Mouse (Mus musculus) cortical plate, adult 2 months (tissue): ENCODE results near the gene Ttc34. TPM values are rescaled to one million over a fixed set of nuclear protein-coding genes. Genes with fewer than 3 reads are reported as not detected.

ENCODE experiments used
- H3K27ac ChIP-seq: fragments of 200-500 bp; 2 replicates; pipeline ENCODE4 v1.5.1; 2012; ENCODE audit warnings: low read length, control low read depth, inconsistent platforms; ENCODE audit not compliant: insufficient read depth
- H3K4me1 ChIP-seq: fragments of 200-500 bp; 2 replicates; pipeline ENCODE4 v1.6.1; 2011; ENCODE audit warnings: low read length; ENCODE audit not compliant: control insufficient read depth, insufficient read depth
- H3K4me3 ChIP-seq: fragments of 200-500 bp; 2 replicates; pipeline ENCODE4 v1.5.1; 2011; ENCODE audit warnings: mild to moderate bottlenecking, low read length, control low read depth; ENCODE audit not compliant: insufficient read depth
- CTCF ChIP-seq: fragments of 200-500 bp; IDR thresholded peaks from 2 replicates; pipeline ENCODE4 v1.5.1; 2011; ENCODE audit warnings: mild to moderate bottlenecking, control low read depth, low read length; ENCODE audit not compliant: insufficient read depth; ENCODE audit errors: extremely low read depth
- POLR2A ChIP-seq: fragments of 200-500 bp; IDR thresholded peaks from 2 replicates; pipeline ENCODE4 v1.6.1; 2011; ENCODE audit warnings: mild to moderate bottlenecking, low read length, control low read depth; ENCODE audit not compliant: insufficient read depth; ENCODE audit errors: extremely low read depth
- polyA plus RNA-seq: library from polyadenylated mRNA; depleted of rRNA; stranded (reverse); fragments of >200 nt; gene quantifications from 2 replicates; pipeline ENCODE4 v1.2.3, GENCODE M21; 2012

Ttc34 gene
- polyA plus RNA-seq, 1 experiment: 2.5 TPM

DNA sequence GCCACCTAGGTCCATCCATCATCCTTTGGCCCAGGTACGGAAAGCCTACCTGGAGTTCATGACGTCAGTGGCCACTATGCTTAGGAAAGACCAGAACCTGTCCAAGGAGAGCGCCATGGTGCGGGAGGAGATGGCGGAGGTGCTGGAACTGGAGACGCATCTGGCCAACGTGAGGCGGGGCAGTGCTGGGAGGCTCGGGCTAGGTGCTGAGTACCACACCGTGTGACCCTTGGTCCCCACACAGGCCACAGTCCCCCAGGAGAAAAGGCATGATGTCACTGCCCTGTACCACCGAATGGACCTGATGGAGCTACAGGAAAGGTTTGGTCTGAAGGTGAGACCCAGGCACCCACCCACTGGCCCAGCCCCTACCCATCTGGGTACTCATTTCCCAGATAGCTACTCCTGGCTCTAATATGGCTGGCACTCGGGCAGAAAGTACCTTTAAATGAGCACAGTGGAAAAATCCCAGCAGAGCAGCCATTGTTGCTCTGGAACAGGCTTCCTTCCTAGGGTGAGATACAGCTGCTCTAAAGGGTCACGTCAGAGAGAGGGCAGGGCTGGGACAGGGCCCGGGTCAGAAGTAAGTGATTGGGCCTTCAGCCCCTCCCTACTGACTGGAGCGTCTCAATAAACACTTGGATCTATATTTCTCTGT lies 50.5 kb downstream of the Ttc34 start:
- Histone ChIP-seq H3K4me1 (no peaks in the 10 kb centered on the region), H3K27ac (no peak overlapping the region), H3K4me3 (no peak overlapping the region)
- TF ChIP-seq POLR2A (no peak), CTCF (no peak)

DNA sequence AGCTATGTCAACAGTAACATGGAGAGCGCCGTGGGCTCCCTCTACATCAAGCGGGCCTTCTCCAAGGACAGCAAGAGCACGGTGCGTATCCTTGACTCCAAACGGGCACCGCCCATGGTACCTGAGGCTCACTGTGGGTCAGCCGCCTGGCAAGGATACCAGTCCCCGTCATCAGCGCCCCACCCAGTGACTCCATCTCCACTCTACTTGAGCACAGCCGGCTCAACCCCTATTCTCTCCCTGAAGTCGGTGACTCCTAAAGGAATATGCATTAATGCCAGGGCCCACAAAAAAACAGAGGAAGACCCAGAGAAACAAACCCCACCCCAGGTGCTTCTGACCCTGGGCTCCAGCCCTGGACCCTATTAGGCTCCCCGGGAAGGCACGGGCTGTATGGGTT lies 53.6 kb downstream of the Ttc34 start:
- TF ChIP-seq POLR2A: no peak
- no peak for TF ChIP-seq CTCF
- Histone ChIP-seq H3K4me3 (no peak overlapping the region), H3K4me1 (no peaks in the 10 kb centered on the region), H3K27ac (no peak overlapping the region)

DNA sequence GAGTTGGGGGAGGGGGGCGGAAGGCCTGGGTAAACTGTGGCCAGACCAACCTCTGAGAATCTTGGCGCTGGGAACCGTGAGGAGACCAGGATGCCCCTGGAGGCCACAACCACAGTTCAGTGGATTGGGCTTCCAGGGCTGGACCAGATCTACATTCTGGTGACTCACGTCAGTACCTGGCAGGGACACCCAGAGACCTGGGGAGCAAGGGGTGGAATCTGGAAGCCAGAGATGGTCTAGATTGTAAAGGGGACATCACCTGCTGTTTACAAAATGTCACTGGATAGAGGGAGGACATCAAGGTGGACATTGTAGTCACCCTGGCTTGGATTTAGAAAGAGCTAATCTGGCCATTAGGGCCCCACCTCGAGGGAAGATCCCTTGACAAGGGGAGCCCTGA lies 58.3 kb downstream of the Ttc34 start:
- TF ChIP-seq CTCF (no peak), POLR2A (no peak)
- H3K27ac ChIP-seq: no peak overlapping the region
- no peak overlapping the region for H3K4me3 ChIP-seq
- H3K4me1 ChIP-seq: peaks cover 1% of the 10 kb centered on the region; the same call in 1 of the 2 replicates

DNA sequence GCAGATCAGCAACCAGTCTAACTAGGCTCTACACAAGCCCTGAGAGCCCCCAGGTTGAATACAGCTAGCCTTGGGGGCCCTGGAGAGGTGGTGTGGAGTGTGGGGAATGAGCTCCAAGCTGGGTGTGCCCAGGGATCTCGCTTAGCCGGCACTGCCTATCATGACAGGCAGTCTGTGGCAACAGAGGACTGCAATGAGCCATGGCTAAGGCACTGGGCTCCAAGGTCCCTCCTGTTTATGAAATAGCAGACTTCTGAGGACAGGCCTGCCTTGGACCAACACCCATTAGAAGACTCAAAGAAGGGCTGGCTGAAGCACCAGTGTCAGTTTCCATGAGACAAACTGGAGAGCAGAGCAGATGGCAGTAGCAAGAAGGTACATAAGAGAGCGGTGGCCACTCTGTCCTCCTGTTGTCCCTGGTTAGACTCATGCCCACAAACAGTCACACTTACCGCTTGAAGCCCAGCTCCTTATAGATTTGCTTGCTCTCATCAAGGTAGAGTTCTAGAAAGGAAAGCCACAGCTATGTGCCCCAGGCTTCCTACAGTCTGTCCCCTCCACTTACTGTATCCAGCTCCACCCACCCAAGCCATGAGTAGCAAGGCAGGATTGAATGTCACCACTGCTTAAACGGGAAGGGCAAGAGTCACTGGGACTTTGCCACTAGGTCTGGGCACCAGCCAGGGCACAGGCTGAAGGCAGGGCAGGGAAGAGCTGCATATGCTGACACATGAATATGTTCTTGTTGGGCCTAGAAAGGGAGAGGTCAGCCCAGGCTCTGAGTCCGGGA lies 60.6 kb downstream of the Ttc34 start:
- no peak for TF ChIP-seq CTCF
- TF ChIP-seq POLR2A: no peak
- Histone ChIP-seq H3K4me3 (peak overlapping the region; percentile 77), H3K4me1 (peaks cover 1% of the 10 kb centered on the region; the same call in 1 of the 2 replicates), H3K27ac (no peak overlapping the region)

DNA sequence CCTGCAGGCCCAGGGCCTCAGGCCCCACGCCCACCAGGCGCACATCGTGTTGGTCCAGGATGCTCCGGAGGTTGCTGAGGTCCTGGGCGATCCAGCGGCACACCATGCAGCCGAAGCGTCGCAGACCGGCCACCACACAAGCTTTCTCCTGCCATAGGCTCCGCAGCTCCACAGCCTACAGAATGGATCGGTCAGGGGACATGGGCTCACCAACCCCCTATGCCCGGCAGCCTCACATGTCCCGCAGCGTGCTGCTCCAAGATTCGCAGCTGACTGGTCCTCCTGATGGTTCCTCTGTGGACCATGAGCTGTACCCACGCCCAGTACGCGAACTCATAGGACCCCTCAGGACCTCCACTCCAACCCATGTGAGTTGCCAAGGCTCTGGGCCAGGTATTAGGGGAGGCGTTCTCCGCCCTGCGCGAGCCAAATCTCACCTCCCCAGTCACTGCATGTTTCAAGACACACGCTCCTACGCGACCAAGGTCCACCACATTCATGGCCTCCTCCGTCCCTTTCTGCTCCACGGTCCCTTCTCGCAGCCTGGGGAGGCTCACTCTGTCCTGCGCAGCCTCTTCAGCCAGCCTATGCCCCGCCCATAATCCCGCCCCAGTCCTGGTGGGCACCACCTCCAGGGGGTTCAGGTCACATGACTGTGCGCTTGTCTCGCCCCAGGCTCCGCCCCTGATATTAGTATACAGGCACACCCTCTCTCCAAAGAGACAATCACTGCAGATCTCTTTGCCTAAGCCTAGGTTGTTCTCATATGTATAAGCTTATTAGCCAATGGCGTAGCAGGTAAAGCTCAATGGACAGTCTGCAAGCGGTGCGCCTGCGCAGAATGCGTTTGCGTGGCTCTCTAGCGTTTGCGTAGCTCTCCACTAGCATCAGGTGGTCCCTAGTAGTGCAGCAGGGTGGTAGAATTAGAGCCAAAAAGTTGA lies 61.5 kb downstream of the Ttc34 start, which contains the start of gene Fam213b:
Gene Fam213b, minus strand, starts transcription at position 630 of the 941 bp plus-strand sequence.
- H3K4me1 ChIP-seq: peaks cover 1% of the 10 kb centered on the region; the same call in 1 of the 2 replicates
- no peak within 1 kb of the TSS for H3K27ac ChIP-seq
- TF ChIP-seq CTCF (no peak), POLR2A (peak; percentile 94)
- peak within 1 kb of the TSS; percentile 77 for H3K4me3 ChIP-seq

DNA sequence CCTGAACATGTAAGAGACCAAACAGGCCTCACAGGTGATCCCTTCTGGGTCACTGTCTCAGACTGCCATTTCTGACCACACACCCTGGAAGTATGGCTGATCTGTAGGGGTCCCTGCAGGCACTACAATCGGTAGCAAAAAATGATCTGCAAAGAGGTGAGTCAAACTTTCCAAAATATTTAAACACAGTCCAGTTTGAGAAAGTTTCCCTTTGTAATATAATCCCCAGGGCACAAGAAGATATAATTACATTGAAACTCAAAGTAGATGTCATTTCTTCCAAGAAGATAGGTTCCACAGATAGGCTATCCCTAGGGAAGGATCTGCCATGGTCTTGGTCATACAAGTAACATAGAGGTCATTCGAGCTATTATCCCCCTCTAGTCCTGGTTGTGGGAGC lies 65.1 kb downstream of the Ttc34 start:
- H3K4me3 ChIP-seq: no peak overlapping the region
- H3K27ac ChIP-seq: no peak overlapping the region
- no peaks in the 10 kb centered on the region; the same call in 1 of the 2 replicates for H3K4me1 ChIP-seq
- no peak for TF ChIP-seq CTCF
- TF ChIP-seq POLR2A: no peak

DNA sequence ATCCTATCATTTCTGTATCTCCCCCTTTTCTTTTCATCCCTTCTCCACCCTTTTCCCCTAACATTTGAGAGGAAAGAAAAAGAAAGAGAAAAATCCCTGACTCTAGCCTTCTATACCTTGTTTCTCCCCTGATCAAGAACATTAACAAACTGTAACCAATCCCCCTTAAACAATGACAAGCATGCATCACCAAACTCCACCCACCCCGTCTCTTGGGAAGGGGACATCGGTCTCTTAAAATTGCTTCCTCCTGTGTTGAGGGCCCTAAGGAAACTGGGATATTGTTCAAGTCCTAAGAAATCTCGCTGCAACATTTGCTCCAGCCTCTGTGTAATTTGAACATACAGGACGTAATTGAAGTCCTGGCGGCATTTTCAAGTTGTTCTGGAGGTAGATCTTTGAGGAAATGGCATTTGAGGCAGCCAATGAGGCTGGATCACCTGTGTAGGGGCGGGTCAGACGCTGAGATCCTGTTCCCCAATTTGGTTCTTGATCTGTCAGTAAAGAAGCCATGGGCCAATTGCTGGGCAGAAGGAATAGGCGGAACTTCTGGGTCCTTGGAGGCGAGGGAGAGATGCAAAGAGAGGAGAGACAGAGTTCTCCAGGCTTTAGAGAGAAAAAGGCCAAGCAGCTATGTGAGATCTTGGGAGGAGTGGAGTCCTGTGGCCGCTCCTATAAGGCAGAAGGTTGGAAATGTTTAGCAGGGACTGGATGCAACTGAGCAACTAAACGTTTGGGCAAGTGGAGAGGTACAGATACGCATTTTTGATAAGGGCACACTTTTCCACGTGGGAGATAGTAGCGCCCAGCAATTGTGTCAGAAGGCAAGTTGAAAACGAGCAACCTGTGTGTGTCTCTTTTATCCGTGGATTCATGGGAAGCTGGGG lies 67.2 kb downstream of the Ttc34 start:
- no peak overlapping the region for H3K4me3 ChIP-seq
- no peak overlapping the region for H3K27ac ChIP-seq
- TF ChIP-seq POLR2A (no peak), CTCF (no peak)
- no peaks in the 10 kb centered on the region for H3K4me1 ChIP-seq

DNA sequence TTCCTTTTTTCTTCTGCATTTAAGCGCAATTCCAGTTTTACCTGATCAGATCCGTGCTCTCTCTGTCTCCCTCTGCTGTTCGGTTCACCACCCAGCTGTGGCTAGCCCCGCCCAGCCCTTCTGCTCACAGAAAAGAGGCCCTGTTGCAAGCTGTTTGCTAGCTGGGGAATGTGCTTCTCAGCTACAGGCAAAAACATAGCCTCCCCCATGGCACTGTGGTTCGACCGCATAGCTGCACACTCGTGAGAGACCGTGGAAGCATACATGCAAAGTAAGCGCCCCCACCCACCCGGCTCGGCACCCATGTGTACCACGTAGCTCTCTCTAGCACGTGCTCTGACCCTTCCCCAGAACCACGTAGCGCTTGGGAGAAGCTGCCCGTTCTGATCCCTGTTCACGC lies 70.6 kb downstream of the Ttc34 start:
- no peak overlapping the region for H3K27ac ChIP-seq
- H3K4me3 ChIP-seq: no peak overlapping the region

DNA sequence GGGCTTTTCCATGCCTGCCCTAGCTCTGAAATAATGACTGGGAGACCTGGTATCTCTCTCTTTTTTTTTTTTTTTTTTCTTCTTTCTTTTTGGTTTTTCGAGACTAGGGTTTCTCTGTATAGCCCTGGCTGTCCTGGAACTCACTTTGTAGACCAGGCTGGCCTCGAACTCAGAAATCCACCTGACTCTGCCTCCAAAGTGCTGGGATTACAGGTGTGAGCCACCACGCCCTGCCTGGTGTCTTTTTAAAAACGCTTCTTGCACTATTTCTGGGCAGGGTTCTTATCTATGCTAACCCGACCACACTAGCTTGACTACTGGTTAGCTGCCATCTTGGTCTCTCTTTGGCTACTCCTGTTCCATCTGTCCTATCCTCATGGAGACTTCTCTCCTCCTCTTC lies 71.2 kb downstream of the Ttc34 start:
- TF ChIP-seq POLR2A (no peak), CTCF (no peak)

More for the DNA sequence above, 70.6 kb downstream of the Ttc34 start:
- TF ChIP-seq CTCF (peak; percentile 76), POLR2A (no peak)
- no peaks in the 10 kb centered on the region for H3K4me1 ChIP-seq

More for the DNA sequence above, 71.2 kb downstream of the Ttc34 start:
- Histone ChIP-seq H3K4me1 (no peaks in the 10 kb centered on the region), H3K27ac (no peak overlapping the region), H3K4me3 (no peak overlapping the region)
